10 mouse cellular contexts compared by ENCODE assay signal in genomic region chr4:106841856-106842255, GRCm38 (mm10). TPM values are rescaled to one million over a fixed set of nuclear protein-coding genes. Genes with fewer than 3 reads are reported as not detected.
A peak's percentile ranks its signal among the peaks of the same experiment; 100 is the strongest.
DNase-seq lines count a peak whose midpoint lies in the region; ATAC-seq lines count a peak whose summit lies in the region.
"Had no signal": no experiment of that assay in that cellular context is flagged by ENCODE, and none has a peak within 500 bp of the region (broad histone marks: within the 10 kb centered on the region; RNA-seq: fewer than 3 reads in every experiment).

No protein-coding gene starts in this region.

- no peak overlapping the region for H3K27ac ChIP-seq in heart, embryonic 14.5 days (replicated peaks in 1 of 2; ENCODE audit: control insufficient read depth in 1 of 2, insufficient read depth in 1 of 2, low read depth in 2 of 2, low read length in 2 of 2)
- H3K27ac ChIP-seq in embryonic facial prominence, embryonic 12.5 days = peak overlapping the region; percentile 100
- H3K27ac ChIP-seq in midbrain, embryonic 13.5 days = peak overlapping the region; percentile 99
- H3K27ac ChIP-seq: liver, embryonic 14.5 days had no signal

- no peak for ATAC-seq in heart, embryonic 14.5 days (ENCODE audit: insufficient number of reproducible peaks, insufficient read depth, low FRiP score, low read depth)
- no peak for ATAC-seq in embryonic facial prominence, embryonic 12.5 days (ENCODE audit: insufficient number of reproducible peaks, insufficient read depth, low FRiP score, low TSS enrichment)
- ATAC-seq in midbrain, embryonic 13.5 days = no peak

- H3K4me1 ChIP-seq in heart, embryonic 14.5 days (ENCODE audit: control insufficient read depth in 2 of 2, insufficient read depth in 2 of 2, low read length in 2 of 2) = peaks cover 18 to 33% of the 10 kb centered on the region in 2 experiments
- peaks cover 61% of the 10 kb centered on the region for H3K4me1 ChIP-seq in embryonic facial prominence, embryonic 12.5 days
- peaks cover 51% of the 10 kb centered on the region for H3K4me1 ChIP-seq in midbrain, embryonic 13.5 days (replicated peaks)

- no peaks in the 10 kb centered on the region for H3K9me3 ChIP-seq in heart, embryonic 14.5 days (ENCODE audit: control insufficient read depth, low read length)
- H3K9me3 ChIP-seq in embryonic facial prominence, embryonic 12.5 days = no peaks in the 10 kb centered on the region
- H3K9me3 ChIP-seq in midbrain, embryonic 13.5 days = no peaks in the 10 kb centered on the region

- H3K4me3 ChIP-seq in heart, embryonic 14.5 days (ENCODE audit: control insufficient read depth in 1 of 2, insufficient read depth in 1 of 2, low read depth in 1 of 2, low read length in 2 of 2) = no peak overlapping the region
- H3K4me3 ChIP-seq in embryonic facial prominence, embryonic 12.5 days = no peak overlapping the region
- no peak overlapping the region for H3K4me3 ChIP-seq in midbrain, embryonic 13.5 days (replicated peaks)

- peak overlapping the region; percentile 45; the same call in 1 of the 2 replicates for H3K9ac ChIP-seq in heart, embryonic 14.5 days (ENCODE audit: low read length)
- peak overlapping the region; percentile 22; the same call in 1 of the 2 replicates for H3K9ac ChIP-seq in embryonic facial prominence, embryonic 12.5 days
- no peak overlapping the region; the same call in 1 of the 2 replicates for H3K9ac ChIP-seq in midbrain, embryonic 13.5 days (replicated peaks)
- H3K9ac ChIP-seq: liver, embryonic 14.5 days had no signal

- 49% methylated on average over 7 of the region's 7 CpGs for WGBS in heart, embryonic 14.5 days
- 41% methylated on average over 7 of the region's 7 CpGs for WGBS in embryonic facial prominence, embryonic 12.5 days
- 64% methylated on average over 7 of the region's 7 CpGs for WGBS in midbrain, embryonic 13.5 days

- no peak for DNase-seq in heart, adult 8-10 months (ENCODE audit: low spot score)
- DNase-seq in 416B (ENCODE audit: low read depth) = peak; percentile 14
- no peak for DNase-seq in layer of hippocampus, adult 11-12 months (ENCODE audit: low spot score)
- DNase-seq in adrenal gland, postnatal 4 days (ENCODE audit: low spot score in 2 of 2) = no peak
- DNase-seq in right cerebral cortex, postnatal 10 days (ENCODE audit: low spot score in 2 of 2) = no peak
- DNase-seq: heart, postnatal 36 days had no signal

- no peaks in the 10 kb centered on the region for H3K27me3 ChIP-seq in heart, embryonic 14.5 days (ENCODE audit: control insufficient read depth, insufficient read depth, low read length)
- H3K27me3 ChIP-seq in embryonic facial prominence, embryonic 12.5 days = no peaks in the 10 kb centered on the region
- H3K27me3 ChIP-seq in midbrain, embryonic 13.5 days = no peaks in the 10 kb centered on the region

- H3K36me3 ChIP-seq in heart, embryonic 14.5 days (ENCODE audit: control insufficient read depth, insufficient read depth, low read length) = no peaks in the 10 kb centered on the region
- H3K36me3 ChIP-seq in embryonic facial prominence, embryonic 12.5 days = no peaks in the 10 kb centered on the region
- H3K36me3 ChIP-seq in midbrain, embryonic 13.5 days = no peaks in the 10 kb centered on the region

- no peak overlapping the region for H3K4me2 ChIP-seq in heart, embryonic 14.5 days (ENCODE audit: low read length)
- H3K4me2 ChIP-seq in embryonic facial prominence, embryonic 12.5 days (replicated peaks) = peak overlapping the region; percentile 93
- peak overlapping the region; percentile 99 for H3K4me2 ChIP-seq in midbrain, embryonic 13.5 days (replicated peaks)

RNA-seq across cellular contexts. Expression of gene Acot11, which starts 37.1 kb away (rescaled TPM):
- polyA plus RNA-seq in heart, embryonic 14.5 days (2014; fragmentation: Nextera tagmentation; extraction: Ambion mirVana) = 5.0 and 6.0 TPM in 2 replicates
- total RNA-seq in heart, adult 8-10 months (2022) = 10 to 100 TPM; 26.2 to 44.3 (median 36.4) TPM
- 1.9 and 3.0 TPM in 2 replicates for polyA plus RNA-seq in embryonic facial prominence, embryonic 12.5 days (2016; fragmentation: Nextera tagmentation; extraction: Ambion mirVana)
- 1.00 and 1.4 TPM in 2 replicates for polyA plus RNA-seq in midbrain, embryonic 13.5 days (2015; fragmentation: Nextera tagmentation; extraction: Ambion mirVana)
- 1 to 10 TPM; 6.1 to 7.4 TPM for total RNA-seq in adrenal gland, postnatal 4 days (2021)

Comparison
In these comparisons a context has a peak if more than half of its experiments do, and no peak if none do; other contexts are left out.
1. H3K27ac ChIP-seq: peak in embryonic facial prominence, embryonic 12.5 days (single experiment) and midbrain, embryonic 13.5 days (single experiment); none in heart, embryonic 14.5 days (0 of 2).